Mouse (Mus musculus): Measurements from ENCODE around the gene Fbxl15. TPM values are rescaled to one million over a fixed set of nuclear protein-coding genes. Genes with fewer than 3 reads are reported as not detected.

The Fbxl15 gene
- polyA plus RNA-seq, 1 experiment, result 15.3 TPM

- TF ChIP-seq POLR2AphosphoS2 (IDR thresholded peaks at IDR 0.05; ENCODE audit: insufficient read length, low read depth) (peak; percentile 66), CEBPB (IDR thresholded peaks at IDR 0.05; ENCODE audit: insufficient read depth, poor library complexity, severe bottlenecking) (no peak), SRF (IDR thresholded peaks at IDR 0.05; ENCODE audit: control insufficient read depth, insufficient read length, low read depth) (no peak), MYOG (IDR thresholded peaks at IDR 0.05; ENCODE audit: control insufficient read depth in 1 of 3, insufficient read depth in 1 of 3, insufficient read length in 2 of 3, low read depth in 2 of 3) (no peak)
- Histone ChIP-seq H3K4me3 (no peak overlapping the region), H3ac (ENCODE audit: control insufficient read depth, insufficient read length) (no peak overlapping the region), H3K36me3 (ENCODE audit: control insufficient read depth, insufficient read depth) (no peaks in the 10 kb centered on the region), H3K4me2 (ENCODE audit: low read depth) (no peak overlapping the region), H3K79me2 (ENCODE audit: control insufficient read depth, insufficient read depth) (no peaks in the 10 kb centered on the region), H3K27me3 (ENCODE audit: control insufficient read depth, insufficient read depth, insufficient read length) (no peaks in the 10 kb centered on the region)
Observed at GRCm38 (mm10) chr19:46374477-46375088, 46.6 kb downstream of the Fbxl15 start.

GRCm38 (mm10) chr19:46375489-46375888, 47.5 kb downstream of the Fbxl15 start:
- Histone ChIP-seq H3K4me3 (no peak overlapping the region), H3ac (ENCODE audit: control insufficient read depth, insufficient read length) (no peak overlapping the region), H3K79me2 (ENCODE audit: control insufficient read depth, insufficient read depth) (no peaks in the 10 kb centered on the region), H3K27me3 (ENCODE audit: control insufficient read depth, insufficient read depth, insufficient read length) (no peaks in the 10 kb centered on the region), H3K36me3 (ENCODE audit: control insufficient read depth, insufficient read depth) (peaks cover 8% of the 10 kb centered on the region), H3K4me2 (ENCODE audit: low read depth) (no peak overlapping the region)
- no peak for TF ChIP-seq SRF (IDR thresholded peaks at IDR 0.05; ENCODE audit: control insufficient read depth, insufficient read length, low read depth)
- no peak for TF ChIP-seq POLR2A (IDR thresholded peaks at IDR 0.05; ENCODE audit: insufficient read length, low read depth)
- no peak for TF ChIP-seq CEBPB (IDR thresholded peaks at IDR 0.05; ENCODE audit: insufficient read depth, poor library complexity, severe bottlenecking)
- no peak for TF ChIP-seq MYOD1 (IDR thresholded peaks at IDR 0.05; ENCODE audit: control insufficient read depth in 1 of 3, insufficient read length in 2 of 3, low read depth in 2 of 3)
- no peak for TF ChIP-seq POLR2AphosphoS2 (IDR thresholded peaks at IDR 0.05; ENCODE audit: insufficient read length, low read depth)
- no peak for TF ChIP-seq MYOG (IDR thresholded peaks at IDR 0.05; ENCODE audit: control insufficient read depth in 1 of 3, insufficient read depth in 1 of 3, insufficient read length in 2 of 3, low read depth in 2 of 3)
- TF ChIP-seq TCF12 (IDR thresholded peaks at IDR 0.05; ENCODE audit: insufficient read depth, poor library complexity, severe bottlenecking), result no peak
- no peak for TF ChIP-seq MAX (IDR thresholded peaks at IDR 0.05; ENCODE audit: low read depth)
- no peak for TF ChIP-seq E2F4 (IDR thresholded peaks at IDR 0.05; ENCODE audit: insufficient read depth)
- TF ChIP-seq REST (IDR thresholded peaks at IDR 0.05; ENCODE audit: insufficient read depth, insufficient read length), result no peak
- no peak for TF ChIP-seq USF1 (IDR thresholded peaks at IDR 0.05; ENCODE audit: low read depth)
- TF ChIP-seq TCF3 (IDR thresholded peaks at IDR 0.05; ENCODE audit: insufficient read length, low read depth), result no peak

- peak; percentile 37 for TF ChIP-seq POLR2AphosphoS2 (IDR thresholded peaks at IDR 0.05; ENCODE audit: insufficient read length, low read depth)
- TF ChIP-seq USF1 (IDR thresholded peaks at IDR 0.05; ENCODE audit: low read depth), result no peak
Observed at GRCm38 (mm10) chr19:46375891-46376290, 47.9 kb downstream of the Fbxl15 start.

More at GRCm38 (mm10) chr19:46375891-46376290, 47.9 kb downstream of the Fbxl15 start:
- Histone ChIP-seq H3K4me3 (no peak overlapping the region), H3K79me2 (ENCODE audit: control insufficient read depth, insufficient read depth) (no peaks in the 10 kb centered on the region), H3K36me3 (ENCODE audit: control insufficient read depth, insufficient read depth) (peaks cover 8% of the 10 kb centered on the region), H3K4me2 (ENCODE audit: low read depth) (no peak overlapping the region), H3K27me3 (ENCODE audit: control insufficient read depth, insufficient read depth, insufficient read length) (no peaks in the 10 kb centered on the region), H3ac (ENCODE audit: control insufficient read depth, insufficient read length) (no peak overlapping the region)

Other genes with a start within 250 kb of the Fbxl15 start
- 0.50 TPM for gene Elovl3, start 196.3 kb upstream of the Fbxl15 start, polyA plus RNA-seq (2012; fragmentation: generic; extraction: Trizol)
- gene Pitx3, start 179.9 kb upstream of the Fbxl15 start, polyA plus RNA-seq (2012; fragmentation: generic; extraction: Trizol), result 9.3 TPM
- gene Gbf1, start 175.7 kb upstream of the Fbxl15 start, polyA plus RNA-seq (2012; fragmentation: generic; extraction: Trizol), result 61.8 TPM
- gene Nfkb2, start 23.9 kb upstream of the Fbxl15 start, polyA plus RNA-seq (2012; fragmentation: generic; extraction: Trizol), result 67.2 TPM
- gene Psd, start 1.0 kb upstream of the Fbxl15 start, polyA plus RNA-seq (2012; fragmentation: generic; extraction: Trizol), result 11.7 TPM
- 165 TPM for gene Cuedc2, start 10.5 kb downstream of the Fbxl15 start, polyA plus RNA-seq (2012; fragmentation: generic; extraction: Trizol)
- 1.9 TPM for gene Mfsd13a, start 12.9 kb downstream of the Fbxl15 start, polyA plus RNA-seq (2012; fragmentation: generic; extraction: Trizol)
- gene 2310034G01Rik, start 22.1 kb downstream of the Fbxl15 start, polyA plus RNA-seq (2012; fragmentation: generic; extraction: Trizol), result 1.2 TPM
- gene Actr1a, start 67.6 kb downstream of the Fbxl15 start, polyA plus RNA-seq (2012; fragmentation: generic; extraction: Trizol), result 117 TPM
- 16.6 TPM for gene Sufu, start 68.7 kb downstream of the Fbxl15 start, polyA plus RNA-seq (2012; fragmentation: generic; extraction: Trizol)
- gene Trim8, start 173.5 kb downstream of the Fbxl15 start, polyA plus RNA-seq (2012; fragmentation: generic; extraction: Trizol), result 42.3 TPM
- gene Arl3, start 245.0 kb downstream of the Fbxl15 start, polyA plus RNA-seq (2012; fragmentation: generic; extraction: Trizol), result 81.9 TPM
- 0.62 TPM for gene Sfxn2, start 245.2 kb downstream of the Fbxl15 start, polyA plus RNA-seq (2012; fragmentation: generic; extraction: Trizol)